Mouse (Mus musculus) small intestine, adult 2 months (tissue): ENCODE data around the gene Hsp90aa1.

Source experiments
- CTCF ChIP-seq: fragments of 200-500 bp; IDR thresholded peaks from 2 replicates; pipeline ENCODE4 v1.5.1; 2012; ENCODE audit warnings: low read depth, mild to moderate bottlenecking, control low read depth, inconsistent platforms, low read length, moderate library complexity, mixed read lengths; ENCODE audit not compliant: insufficient replicate concordance, insufficient read length; ENCODE audit errors: extremely low read depth
- POLR2A ChIP-seq: fragments of 200-500 bp; IDR thresholded peaks from 2 replicates; pipeline ENCODE4 v1.6.1; 2012; ENCODE audit warnings: low read depth, mild to moderate bottlenecking, control low read depth, inconsistent platforms, low read length, moderate library complexity

DNA sequence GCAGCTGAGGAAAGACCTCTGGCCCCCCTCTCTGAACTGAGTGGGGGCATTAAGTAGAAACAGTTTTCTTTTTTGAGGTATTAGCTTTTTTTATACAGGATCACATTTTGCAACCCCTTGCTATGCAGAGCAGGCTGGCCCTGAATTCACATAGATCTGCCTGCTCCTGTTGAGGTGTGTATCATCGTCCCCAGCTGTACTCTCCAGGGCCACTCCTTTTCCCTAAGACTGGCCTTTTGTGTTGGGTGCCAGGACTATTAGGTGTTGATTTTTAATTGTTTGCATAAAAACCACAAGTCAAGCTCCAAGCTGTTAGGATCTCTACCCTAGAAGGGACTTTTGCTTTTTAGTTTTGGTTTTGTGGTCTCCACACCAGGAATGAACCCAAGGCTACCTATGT lies 4.4 kb downstream of the Hsp90aa1 start:
- TF ChIP-seq POLR2A, result no peak
- TF ChIP-seq CTCF, result no peak
